Mouse (Mus musculus): ENCODE data around the gene Ube2h.

DNA sequence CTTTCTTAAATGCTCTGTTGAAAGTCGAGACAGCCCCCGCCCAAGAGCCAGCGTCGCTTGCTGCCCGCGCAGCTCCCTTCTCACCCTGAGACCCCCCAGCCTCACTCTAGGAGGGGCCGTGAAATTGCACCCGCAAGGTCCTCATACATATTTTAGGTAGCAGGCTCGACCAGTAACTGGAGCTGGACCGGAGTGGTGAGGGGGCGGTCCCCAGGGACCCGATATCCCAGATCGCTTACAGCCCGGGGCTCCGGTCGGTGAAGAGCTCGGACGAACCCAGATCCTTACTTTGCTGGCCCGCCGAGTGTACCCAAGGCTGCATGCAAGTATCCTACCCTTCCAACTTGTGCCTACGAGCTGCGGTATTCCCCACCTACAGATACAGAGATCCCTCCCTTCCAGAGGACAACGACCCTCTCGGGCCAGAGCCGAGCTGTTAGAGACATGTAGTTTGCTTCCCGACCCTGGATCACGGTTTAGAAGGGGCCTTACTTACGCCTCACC is 128.4 kb downstream of the Ube2h start:
- TF ChIP-seq CTCF (IDR thresholded peaks at IDR 0.05; ENCODE audit: borderline replicate concordance, extremely low read depth, insufficient read depth, insufficient read length) (no peak), POLR2A (IDR thresholded peaks at IDR 0.05; ENCODE audit: borderline replicate concordance, extremely low read depth, insufficient read depth, insufficient read length, poor library complexity, severe bottlenecking) (no peak)
